Mouse (Mus musculus) mouse embryonic stem cell (cell line): ENCODE results near the gene Fastkd3.

ENCODE experiments used
- in situ Hi-C, 2 experiments: fragments of 300-500 bp; cut with MboI; formaldehyde crosslinking; loops; 1 replicate in 1 of 2; 3 replicates in 1 of 2; pipeline ENCODE4 v1.14.3; 2019 to 2020; ENCODE audit warnings: low sequenced_read_pairs in 2 of 2, low pct_unique_long_range_greater_than_20kb in 1 of 2, mixed read lengths in 1 of 2; ENCODE audit not compliant: unreplicated experiment in 1 of 2

Gene Fastkd3

DNA sequence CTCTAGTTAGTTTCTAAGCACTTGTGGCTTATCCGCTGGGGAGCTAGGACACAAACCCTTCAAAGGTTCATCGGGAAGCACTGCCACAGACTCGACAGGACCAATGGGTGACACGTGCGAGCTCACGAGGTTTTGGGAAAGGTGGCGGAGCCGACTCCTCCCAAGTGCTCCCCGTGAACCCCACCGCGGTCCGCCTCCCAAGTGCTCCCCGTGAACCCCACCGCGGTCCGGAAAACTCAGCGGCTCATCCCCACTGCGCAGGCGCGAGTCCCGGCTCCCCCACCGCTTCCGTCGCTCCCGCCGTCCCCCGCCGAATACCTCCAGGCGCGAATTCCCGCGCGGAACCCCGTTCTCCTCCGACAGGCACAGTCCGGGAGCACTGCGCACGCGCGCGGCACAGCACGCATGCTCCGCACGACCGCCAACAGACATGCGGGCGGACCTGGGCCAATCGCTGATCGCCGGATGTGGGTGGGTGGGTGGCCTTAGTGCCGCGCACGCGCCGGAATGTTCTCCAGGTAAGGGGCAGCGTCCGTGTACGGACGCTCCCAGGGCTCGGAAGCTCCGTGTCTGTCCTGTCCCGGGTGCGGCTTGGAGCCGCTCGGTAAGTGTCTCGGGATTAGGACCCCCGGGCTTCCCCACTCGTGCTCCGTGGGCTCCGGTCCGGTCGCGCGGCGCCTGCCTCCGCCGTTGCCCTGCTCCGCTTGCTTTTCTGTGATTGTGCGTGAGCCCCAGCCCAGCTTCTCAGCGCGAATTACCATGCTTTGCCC lies at the start of gene Fastkd3, which contains the start of gene Mtrr:
TSS of gene Fastkd3 (plus strand) at position 488 of the 770 bp plus-strand sequence.
TSS of gene Mtrr (minus strand) at position 403 of the 770 bp plus-strand sequence.
- in situ Hi-C loops = loop anchor here in 1 of 2 experiments (25.0 kb wide), 1 partner anchor 1055 kb away; no protein-coding TSS in a partner anchor

DNA sequence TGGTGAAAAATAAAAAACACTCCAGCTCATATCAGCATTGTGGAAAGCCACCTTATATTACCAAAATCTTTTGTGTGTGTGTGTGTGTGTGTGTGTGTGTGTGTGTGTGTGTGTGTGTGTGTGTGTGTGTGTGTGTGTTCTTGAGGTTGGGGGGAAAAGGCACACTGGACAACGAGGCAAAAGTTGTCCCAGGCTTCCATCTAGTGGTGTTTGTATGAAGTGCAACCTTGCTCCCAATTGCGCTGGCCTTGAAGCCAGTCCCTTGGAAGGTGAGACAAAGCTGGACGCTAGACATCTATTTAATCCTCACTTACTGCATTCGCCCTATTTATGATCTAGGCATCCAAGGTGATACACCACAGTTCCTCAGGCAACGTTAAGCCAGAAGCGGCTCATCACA lies 28.6 kb upstream of the Fastkd3 start:
- in situ Hi-C loops = loop anchor here in 1 of 2 experiments (25.0 kb wide), 1 partner anchor 391 kb away; no protein-coding TSS in a partner anchor

DNA sequence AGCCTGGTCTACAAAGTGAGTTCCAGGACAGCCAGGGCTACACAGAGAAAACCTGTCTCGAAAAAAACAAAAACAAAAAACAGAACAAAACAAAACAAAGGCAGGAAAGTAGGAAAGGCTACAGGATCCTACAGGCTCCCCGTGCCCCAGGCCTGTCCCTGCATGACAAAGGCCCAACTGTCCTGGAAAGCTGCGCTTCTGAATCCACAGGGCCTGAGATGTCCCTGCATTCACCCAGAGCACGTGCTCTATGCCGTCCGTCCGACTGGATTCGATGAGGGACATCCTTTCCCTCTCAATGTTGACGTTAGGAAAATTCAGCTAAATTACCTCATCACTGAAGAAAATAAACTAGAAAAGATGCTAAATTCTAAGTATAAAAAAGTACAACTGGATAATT lies 13.9 kb upstream of the Fastkd3 start:
- in situ Hi-C loops = loop anchor here in 1 of 2 experiments (25.0 kb wide), 1 partner anchor 406 kb away; no protein-coding TSS in a partner anchor

DNA sequence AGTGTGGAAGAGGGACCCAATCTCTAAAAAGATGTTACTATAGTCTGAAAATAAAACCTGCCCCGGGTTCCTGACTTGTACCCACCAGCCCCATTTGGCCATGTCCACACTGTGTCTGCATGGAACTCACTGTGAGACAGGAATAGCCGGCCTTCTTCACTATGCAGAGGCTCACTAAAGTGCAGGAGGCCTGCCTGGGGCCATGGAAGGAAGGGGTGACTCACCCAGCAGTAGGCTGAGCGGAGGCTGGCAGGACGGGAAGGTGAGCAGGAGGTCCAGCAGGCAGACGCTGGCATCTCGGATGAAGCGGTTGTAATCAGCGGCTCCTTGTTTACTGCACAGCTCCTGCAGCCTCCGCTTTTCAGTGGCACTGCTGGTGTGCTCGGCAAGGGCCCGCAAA lies 13.5 kb upstream of the Fastkd3 start:
- in situ Hi-C loops = loop anchor here in 1 of 2 experiments (25.0 kb wide), 1 partner anchor 406 kb away; no protein-coding TSS in a partner anchor

DNA sequence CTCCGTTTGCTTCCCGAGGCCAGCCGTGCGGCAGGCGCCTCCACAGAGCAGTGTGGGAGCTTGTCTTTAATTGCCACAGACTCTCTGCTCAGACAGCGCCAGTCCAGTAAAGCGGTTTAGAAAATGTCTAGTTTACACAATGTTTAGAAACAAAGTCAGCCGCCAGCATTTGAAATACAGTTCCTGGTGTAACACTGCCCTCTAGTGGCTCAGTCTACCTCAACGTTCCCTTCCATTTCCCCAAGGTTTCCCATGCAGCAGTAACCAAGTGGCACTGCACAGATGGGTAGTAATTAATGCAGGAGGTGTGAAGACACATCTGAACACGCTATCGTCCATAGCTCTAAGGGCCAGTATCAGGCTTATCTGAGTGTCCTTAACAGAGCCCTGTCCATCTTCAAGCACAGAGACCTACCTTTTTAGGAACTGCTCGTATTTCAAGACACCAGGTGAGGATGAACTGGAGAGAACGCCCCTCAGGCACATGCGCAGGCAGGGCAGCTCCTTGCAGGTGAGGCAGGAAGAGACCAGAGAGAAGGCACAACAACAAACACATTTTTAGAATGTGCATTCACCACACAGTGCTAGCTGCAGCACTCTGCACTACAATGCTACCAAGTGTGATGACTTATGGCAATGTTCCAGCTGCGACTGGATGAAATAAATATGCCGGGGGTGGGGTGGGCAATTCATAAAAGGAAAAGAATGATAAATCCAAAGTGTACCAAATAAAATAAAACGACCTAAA lies 12.3 kb upstream of the Fastkd3 start:
- in situ Hi-C loops = loop anchor here in 1 of 2 experiments (25.0 kb wide), 1 partner anchor 407 kb away; no protein-coding TSS in a partner anchor

DNA sequence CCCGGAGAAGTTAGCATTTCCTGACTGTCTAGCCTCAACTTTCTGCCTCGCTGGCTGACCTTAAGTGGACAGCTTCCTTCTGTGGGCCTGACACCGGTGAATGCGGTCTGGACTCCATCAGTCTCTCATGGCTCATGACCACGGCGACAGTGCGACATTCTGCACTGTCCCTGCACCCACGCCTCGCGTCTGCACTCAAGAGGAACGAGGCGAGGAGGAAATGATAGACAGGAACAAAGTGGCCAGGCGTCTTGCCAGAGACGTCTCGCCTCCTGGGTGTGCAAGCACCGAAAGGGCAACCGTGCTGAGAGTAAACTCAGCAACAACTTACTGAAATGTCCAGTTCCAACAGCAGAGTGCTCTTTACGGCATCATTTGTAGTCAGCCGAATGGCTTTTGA lies 9.8 kb upstream of the Fastkd3 start:
- in situ Hi-C loops = loop anchor here in 1 of 2 experiments (25.0 kb wide), 1 partner anchor 410 kb away; no protein-coding TSS in a partner anchor

DNA sequence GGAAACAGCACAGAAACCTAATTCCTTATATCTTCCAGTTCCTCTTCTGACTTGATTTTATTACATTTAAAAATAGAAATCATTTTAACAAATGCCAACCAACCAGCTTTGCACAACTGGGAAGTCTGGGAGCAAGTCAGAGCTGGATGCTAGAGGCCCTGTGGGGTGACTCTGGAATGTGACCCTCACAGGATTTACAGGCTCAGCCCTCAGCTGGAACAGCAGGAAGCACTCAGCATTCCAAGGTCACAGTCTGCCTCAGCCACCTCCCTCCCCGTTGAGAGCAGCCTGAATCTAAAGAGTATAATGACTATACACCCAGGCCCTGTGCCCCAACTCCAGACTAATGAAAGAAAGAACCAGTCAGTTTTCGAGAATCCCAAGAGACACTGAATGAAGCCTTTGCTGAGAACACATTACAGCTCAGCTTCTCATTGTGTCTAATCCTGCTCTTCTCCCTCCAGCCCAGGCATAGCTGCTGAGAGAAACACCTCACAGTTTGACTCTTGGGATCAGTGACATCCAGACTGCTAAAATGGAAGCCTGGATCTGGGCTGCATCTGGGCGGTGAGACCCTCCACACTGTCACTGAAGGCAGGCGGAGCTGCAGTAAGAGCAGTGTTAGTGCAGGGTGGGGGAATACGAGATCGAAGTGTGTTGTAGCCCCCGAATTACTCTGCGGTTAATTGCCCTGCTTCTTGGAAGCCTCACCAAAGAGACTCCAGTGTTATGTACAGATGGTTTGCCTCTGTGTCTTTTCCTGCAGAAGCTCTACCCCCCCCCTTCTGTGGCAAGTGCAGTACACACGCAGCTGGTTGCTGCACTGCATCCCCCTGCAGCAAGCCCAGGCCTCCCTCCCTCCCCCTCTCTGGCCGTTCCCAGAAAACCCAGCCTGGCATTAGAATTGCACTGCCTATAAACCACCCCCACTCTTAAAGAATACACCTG lies 8.8 kb upstream of the Fastkd3 start:
- in situ Hi-C loops = loop anchor here in 1 of 2 experiments (25.0 kb wide), 1 partner anchor 411 kb away; no protein-coding TSS in a partner anchor

DNA sequence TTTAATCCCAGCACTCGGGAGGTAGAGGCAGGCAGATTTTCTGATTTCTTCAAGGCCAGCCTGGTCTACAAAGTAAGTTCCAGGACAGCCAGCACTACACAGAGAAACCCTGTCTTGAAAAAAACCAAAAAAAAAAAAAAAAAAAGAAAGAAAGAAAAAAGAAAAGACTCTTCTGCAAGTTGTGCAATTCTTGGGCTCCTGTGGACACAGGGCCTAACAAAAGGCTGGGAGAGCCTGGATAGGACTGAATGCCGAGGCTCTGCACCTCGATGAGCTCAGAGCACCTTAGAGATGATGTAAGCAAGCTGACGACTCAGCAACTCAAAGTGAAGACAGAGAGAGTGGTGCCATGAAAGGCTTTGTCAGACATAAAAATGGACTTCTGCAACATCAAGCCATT lies 7.6 kb upstream of the Fastkd3 start:
- in situ Hi-C loops = loop anchor here in 1 of 2 experiments (25.0 kb wide), 1 partner anchor 412 kb away; no protein-coding TSS in a partner anchor

DNA sequence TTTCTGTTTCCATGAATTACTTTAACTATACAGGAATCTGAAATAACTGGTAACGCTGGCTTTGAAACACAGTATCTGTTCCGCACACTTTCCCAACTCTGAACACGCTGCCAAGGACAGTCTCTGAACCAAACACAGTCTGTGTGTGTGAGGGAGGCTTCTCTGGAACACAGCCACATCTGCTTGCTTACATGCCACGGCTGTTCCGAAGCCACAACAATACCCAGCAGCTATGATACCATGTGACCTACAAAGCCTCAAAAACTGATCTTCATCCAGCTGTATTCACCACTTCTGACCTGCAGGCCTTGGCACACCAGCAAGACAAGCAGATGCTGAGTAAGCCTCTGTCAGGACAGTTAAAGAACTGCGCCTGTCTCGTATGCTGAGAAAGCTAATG lies 4.1 kb upstream of the Fastkd3 start:
- in situ Hi-C loops = loop anchor here in 1 of 2 experiments (25.0 kb wide), 1 partner anchor 1059 kb away; no protein-coding TSS in a partner anchor

DNA sequence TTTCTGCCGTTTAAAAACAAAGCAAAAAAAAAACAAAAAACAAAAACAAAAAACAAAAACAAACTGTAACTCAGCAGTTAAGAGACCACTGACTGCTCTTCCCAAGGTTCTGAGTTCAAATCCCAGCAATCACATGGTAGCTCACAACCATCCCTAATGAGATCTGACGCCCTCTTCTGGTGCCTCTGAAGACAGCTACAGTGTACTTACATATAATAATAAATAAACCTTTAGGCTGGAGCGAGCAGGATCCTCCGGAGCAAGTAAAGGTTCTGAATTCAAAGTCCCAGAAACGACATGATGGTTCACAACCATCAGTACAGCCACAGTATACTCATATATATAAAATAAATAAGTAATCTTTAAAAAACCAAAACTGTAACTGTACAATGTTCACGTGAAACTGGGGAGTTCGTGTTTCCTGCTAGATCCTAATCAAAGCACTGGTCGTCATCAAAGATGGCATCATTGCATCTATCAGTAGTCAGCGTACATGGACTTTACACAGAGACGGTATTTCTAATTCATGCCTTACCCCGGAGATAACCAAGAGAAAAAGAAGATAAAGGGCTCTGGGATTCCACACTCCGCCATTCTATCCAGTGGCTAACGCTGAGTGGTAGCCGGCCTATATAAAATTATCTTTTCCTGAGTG lies 821 bp upstream of the Fastkd3 start:
- in situ Hi-C loops = loop anchor here in 1 of 2 experiments (25.0 kb wide), 1 partner anchor 1056 kb away; no protein-coding TSS in a partner anchor

DNA sequence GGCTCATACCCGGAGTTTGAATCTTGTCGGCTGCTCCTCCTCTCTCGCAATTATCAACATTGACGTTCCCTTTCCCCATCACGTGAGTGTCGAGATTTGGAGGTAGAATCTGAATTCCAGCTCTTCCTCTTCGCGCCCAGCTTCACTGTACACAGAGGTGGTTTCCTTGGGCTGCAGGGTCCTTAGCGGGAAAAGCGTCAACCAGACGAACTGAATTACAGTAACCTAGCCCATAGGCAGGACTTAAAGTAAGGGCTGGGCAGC lies 415 bp downstream of the Fastkd3 start:
- in situ Hi-C loops = loop anchor here in 1 of 2 experiments (25.0 kb wide), 1 partner anchor 1055 kb away; no protein-coding TSS in a partner anchor

DNA sequence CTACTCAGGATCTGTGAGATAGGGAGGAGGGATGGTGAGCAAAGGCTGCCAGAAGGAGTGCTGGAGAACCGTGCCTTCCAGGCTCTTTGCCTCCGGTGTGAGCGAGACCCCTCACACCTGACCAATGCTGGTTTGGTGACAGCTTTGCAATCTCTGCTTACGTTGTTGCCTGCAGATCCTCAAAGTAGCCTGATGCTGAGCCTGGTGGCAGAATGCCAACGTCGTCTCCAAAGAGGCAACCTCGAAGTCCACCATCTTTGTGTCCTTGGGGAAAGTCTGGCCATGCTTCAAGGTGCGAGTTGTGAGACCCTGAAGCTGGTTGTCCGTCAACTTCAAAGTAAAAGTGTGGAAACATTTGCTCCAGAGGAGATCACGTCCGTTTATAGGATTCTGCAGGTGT lies 1.9 kb downstream of the Fastkd3 start:
- in situ Hi-C loops = loop anchor here in 1 of 2 experiments (25.0 kb wide), 1 partner anchor 1053 kb away; no protein-coding TSS in a partner anchor

DNA sequence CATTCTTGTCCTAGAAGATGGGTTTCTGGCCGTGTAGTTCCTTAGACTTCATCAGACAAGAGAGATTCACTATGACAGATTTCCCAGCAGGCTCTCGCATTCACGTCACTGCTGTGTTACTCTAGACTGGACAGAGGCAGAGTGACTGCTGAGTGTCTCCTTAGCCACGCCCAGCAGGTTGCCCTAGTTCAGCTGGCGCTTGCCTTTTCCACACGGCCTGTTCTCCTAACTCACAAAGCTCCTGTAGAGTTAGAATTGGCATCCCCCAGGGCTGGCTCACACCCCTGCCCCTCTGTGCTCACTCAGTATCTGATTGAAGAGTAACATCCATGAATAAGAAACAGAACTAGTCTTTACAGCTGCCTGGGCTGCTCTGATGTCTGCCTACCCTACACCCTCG lies 3.4 kb downstream of the Fastkd3 start:
- in situ Hi-C loops = loop anchor here in 1 of 2 experiments (25.0 kb wide), 1 partner anchor 1052 kb away; no protein-coding TSS in a partner anchor

DNA sequence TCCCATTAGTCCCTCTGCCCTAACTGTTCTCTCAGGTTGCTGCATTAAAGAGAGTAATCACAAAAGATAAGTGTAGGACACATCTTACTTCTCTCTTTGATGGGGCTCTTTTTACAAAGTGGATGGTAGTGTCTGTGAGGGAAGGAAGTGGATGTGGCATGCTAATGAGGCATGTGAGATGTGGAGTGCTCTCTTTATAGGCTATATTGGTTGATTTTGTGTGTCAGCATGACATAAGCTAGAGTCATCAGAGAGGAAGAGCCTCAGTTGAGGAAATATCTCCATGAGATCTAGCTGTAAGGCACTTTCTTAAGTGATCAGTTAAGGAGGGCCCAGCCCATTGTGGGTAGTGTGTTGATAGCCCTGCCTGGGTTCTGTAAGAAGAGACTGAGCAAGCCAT lies 6.3 kb downstream of the Fastkd3 start:
- in situ Hi-C loops = loop anchor here in 1 of 2 experiments (25.0 kb wide), 1 partner anchor 1049 kb away; no protein-coding TSS in a partner anchor

DNA sequence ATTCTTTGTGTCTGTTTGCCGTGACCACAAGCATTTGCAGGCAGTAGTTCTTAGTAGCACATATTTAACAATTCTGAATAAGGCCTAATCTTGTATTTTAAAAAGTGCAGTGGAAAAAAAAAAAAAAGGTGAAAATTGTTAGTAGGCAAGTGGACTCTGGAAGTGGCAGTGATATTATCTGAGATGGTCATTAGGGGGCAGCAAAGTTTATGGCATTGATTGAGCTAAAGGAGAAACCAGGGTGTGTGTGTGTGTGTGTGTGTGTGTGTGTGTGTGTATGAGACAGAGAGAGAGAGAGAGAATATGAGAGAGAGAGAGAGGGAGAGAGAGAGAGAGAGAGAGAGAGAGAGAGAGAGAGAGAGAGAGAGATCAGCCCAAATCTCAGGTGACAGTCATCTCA lies 11.8 kb downstream of the Fastkd3 start:
- in situ Hi-C loops = loop anchor here in 1 of 2 experiments (25.0 kb wide), 1 partner anchor 1044 kb away; no protein-coding TSS in a partner anchor

DNA sequence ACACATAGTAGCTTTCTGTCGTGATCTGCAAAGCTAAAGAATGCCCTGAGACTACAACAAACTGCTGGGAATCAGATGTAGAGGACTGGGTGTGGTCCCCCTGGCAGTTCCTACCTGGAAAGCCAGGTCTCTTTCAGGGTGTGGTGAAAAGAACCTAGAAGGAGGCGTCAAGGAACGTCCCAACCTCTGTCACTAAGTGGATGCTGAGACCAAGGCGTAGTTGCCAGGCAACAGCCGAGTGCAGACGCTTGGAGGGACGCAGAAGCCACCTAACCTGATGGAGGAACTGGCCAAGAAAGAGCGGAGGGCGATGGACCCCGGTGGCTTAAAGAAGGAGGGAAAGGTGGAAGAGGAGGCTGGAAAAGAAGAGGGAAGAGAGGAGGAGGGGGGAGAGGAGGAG lies 15.2 kb downstream of the Fastkd3 start, which contains the start of gene 1700001L19Rik:
TSS of gene 1700001L19Rik (plus strand) at position 223 of the 400 bp plus-strand sequence.
- in situ Hi-C loops = loop anchor here in 1 of 2 experiments (25.0 kb wide), 1 partner anchor 1040 kb away; no protein-coding TSS in a partner anchor

DNA sequence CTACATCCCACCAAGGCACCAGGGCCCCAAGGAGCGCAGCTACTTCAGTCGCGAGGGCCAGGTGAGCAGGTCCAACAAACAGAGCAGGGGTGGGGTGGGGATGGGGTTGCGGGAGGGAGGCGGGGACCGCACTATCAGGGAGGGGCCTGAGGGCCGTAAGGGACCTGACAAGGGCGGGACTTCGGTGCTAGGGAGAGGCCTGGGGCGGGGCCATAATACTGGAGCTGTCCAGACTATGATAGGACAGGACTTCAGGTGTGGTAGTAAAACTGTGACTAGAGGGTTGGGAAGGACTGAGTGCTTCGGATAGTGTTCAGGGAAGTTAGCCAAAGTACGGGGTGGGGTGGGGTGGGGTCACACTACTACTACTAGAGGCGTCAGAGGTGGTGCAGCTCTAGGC lies 15.6 kb downstream of the Fastkd3 start:
- in situ Hi-C loops = loop anchor here in 1 of 2 experiments (25.0 kb wide), 1 partner anchor 1040 kb away; no protein-coding TSS in a partner anchor
